Mouse (Mus musculus) CH12.LX (cell line): ENCODE measurements around the gene Nxn. TPM values are rescaled to one million over a fixed set of nuclear protein-coding genes. Genes with fewer than 3 reads are reported as not detected.

ENCODE experiments used
- DNase-seq: peaks from one replicate; pipeline ENCODE4 v3.0.0-alpha.2; 2013; ENCODE audit errors: extremely low read depth
- H3K27ac ChIP-seq: 2 replicates; pipeline ENCODE4 v1.5.1; 2012; ENCODE audit warnings: low read depth, mild to moderate bottlenecking, control low read depth, moderate library complexity; ENCODE audit not compliant: insufficient read depth
- H3K27me3 ChIP-seq: replicated peaks from 2 replicates; pipeline ENCODE3; 2012; ENCODE audit warnings: inconsistent platforms
- H3K36me3 ChIP-seq, 2 experiments: replicated peaks in 1 of 2; 2 replicates each; pipeline versions ENCODE3 to v1.6.1; 2012; ENCODE audit warnings: inconsistent platforms in 1 of 2, low read length in 1 of 2, mild to moderate bottlenecking in 1 of 2, mixed read lengths in 1 of 2, moderate library complexity in 1 of 2; ENCODE audit not compliant: control insufficient read depth in 1 of 2, insufficient read depth in 1 of 2
- H3K4me1 ChIP-seq, 2 experiments: 2 replicates each; pipeline ENCODE4 v1.6.1; 2012; ENCODE audit warnings: inconsistent platforms in 1 of 2, moderate library complexity in 1 of 2; ENCODE audit not compliant: insufficient read depth in 2 of 2, control insufficient read depth in 1 of 2
- H3K4me2 ChIP-seq: 2 replicates; pipeline ENCODE4 v1.6.1; 2012; ENCODE audit warnings: low read depth, mild to moderate bottlenecking, control low read depth; ENCODE audit not compliant: poor library complexity, insufficient read depth, severe bottlenecking
- H3K4me3 ChIP-seq, 3 experiments: fragments of 150-350 bp in 1 of 3; sonication (generic) in 1 of 3; replicated peaks in 1 of 3; 2 replicates each; pipeline versions ENCODE3 to v1.5.1; 2011 to 2012; ENCODE audit warnings: low read depth in 2 of 3, low read length in 2 of 3, mild to moderate bottlenecking in 2 of 3, moderate library complexity in 2 of 3, control low read depth in 1 of 3, improper control_type of control experiment in 1 of 3, inconsistent platforms in 1 of 3, mixed read lengths in 1 of 3; ENCODE audit not compliant: poor library complexity in 1 of 3
- H3K79me2 ChIP-seq: replicated peaks from 2 replicates; pipeline ENCODE4 v1.6.1; 2012; ENCODE audit warnings: mild to moderate bottlenecking, moderate library complexity; ENCODE audit not compliant: control insufficient read depth, poor library complexity, insufficient read depth, severe bottlenecking; ENCODE audit errors: extremely low read depth
- H3K9ac ChIP-seq: 2 replicates; pipeline ENCODE4 v1.6.1; 2012; ENCODE audit warnings: low read depth, mild to moderate bottlenecking, control low read depth, moderate library complexity; ENCODE audit not compliant: insufficient read depth
- H3K9me3 ChIP-seq: replicated peaks from 2 replicates; pipeline ENCODE3; 2012; ENCODE audit warnings: low read length, inconsistent platforms, mixed read lengths
- BHLHE40 ChIP-seq: IDR thresholded peaks from 2 replicates; pipeline ENCODE4 v1.6.1; 2011; ENCODE audit warnings: mild to moderate bottlenecking, low read depth, low read length, improper control_type of control experiment
- CHD2 ChIP-seq: IDR thresholded peaks from 2 replicates; pipeline ENCODE4 v1.6.1; 2011; ENCODE audit warnings: low read length, improper control_type of control experiment
- ELF1 ChIP-seq: IDR thresholded peaks from 2 replicates; pipeline ENCODE4 v1.6.1; 2014; ENCODE audit warnings: low read depth, mild to moderate bottlenecking, inconsistent platforms, low read length, improper control_type of control experiment
- IRF4 ChIP-seq: IDR thresholded peaks from 2 replicates; pipeline ENCODE4 v1.6.1; 2014; ENCODE audit warnings: low read depth, mild to moderate bottlenecking, inconsistent platforms, low read length, improper control_type of control experiment
- MAX ChIP-seq: IDR thresholded peaks from 2 replicates; pipeline ENCODE4 v1.6.1; 2011; ENCODE audit warnings: low read length, improper control_type of control experiment
- MXI1 ChIP-seq: IDR thresholded peaks from 2 replicates; pipeline ENCODE4 v1.6.1; 2011; ENCODE audit warnings: mild to moderate bottlenecking, low read depth, low read length, improper control_type of control experiment
- MYC ChIP-seq: IDR thresholded peaks from 2 replicates; pipeline ENCODE4 v1.6.1; 2011; ENCODE audit warnings: low read depth, mild to moderate bottlenecking, improper control_type of control experiment, low read length
- POLR2AphosphoS2 ChIP-seq: IDR thresholded peaks from 2 replicates; pipeline ENCODE4 v1.6.1; 2011; ENCODE audit warnings: low read depth, low read length, improper control_type of control experiment
- RAD21 ChIP-seq: IDR thresholded peaks from 2 replicates; pipeline ENCODE4 v1.6.1; 2011; ENCODE audit warnings: low read depth, mild to moderate bottlenecking, low read length, improper control_type of control experiment, moderate library complexity
- SIN3A ChIP-seq: IDR thresholded peaks from 2 replicates; pipeline ENCODE4 v1.6.1; 2012; ENCODE audit warnings: low read length, improper control_type of control experiment, inconsistent platforms
- USF2 ChIP-seq: conservative IDR thresholded peaks from 2 replicates; pipeline ENCODE4 v1.6.1; 2011; ENCODE audit warnings: low read depth, low read length, improper control_type of control experiment
- ZMIZ1 ChIP-seq: IDR thresholded peaks from 2 replicates; pipeline ENCODE4 v1.6.1; 2012; ENCODE audit warnings: low read depth, mild to moderate bottlenecking, inconsistent platforms, low read length, improper control_type of control experiment
- ZNF384 ChIP-seq: IDR thresholded peaks from 2 replicates; pipeline ENCODE4 v1.6.1; 2012; ENCODE audit warnings: low read depth, low read length, improper control_type of control experiment, inconsistent platforms
- dilution Hi-C: fragments of 300-500 bp; cut with MboI; formaldehyde crosslinking; loops from 2 replicates; pipeline ENCODE4 v1.14.3; 2020; ENCODE audit warnings: low sequenced_read_pairs; ENCODE audit not compliant: extremely low pct_unique_long_range_greater_than_20kb, extremely low pct_ligation_motif_present
- in situ Hi-C: fragments of 300-500 bp; cut with MboI; formaldehyde crosslinking; loops from 3 replicates; pipeline ENCODE4 v1.14.3; 2019; ENCODE audit warnings: low sequenced_read_pairs, low pct_ligation_motif_present, low pct_unique_long_range_greater_than_20kb, mixed read lengths
- polyA plus RNA-seq: library from polyadenylated mRNA; unstranded; fragments of >175 nt; gene quantifications from 2 replicates; pipeline ENCODE4 v1.2.1, GENCODE M21; 2012; ENCODE audit warnings: low read depth; ENCODE audit not compliant: insufficient read length
- total RNA-seq, 2 experiments: library from RNA; depleted of rRNA; stranded (reverse); fragments of 300-350 nt in 1 of 2; fragments of >200 nt in 1 of 2; gene quantifications; 2 replicates each; pipeline ENCODE4 v1.2.3; 2012 to 2014

Gene Nxn
- total and polyA plus RNA-seq, 3 experiments, result 15.3 to 24.8 (median 19.2) TPM

DNA sequence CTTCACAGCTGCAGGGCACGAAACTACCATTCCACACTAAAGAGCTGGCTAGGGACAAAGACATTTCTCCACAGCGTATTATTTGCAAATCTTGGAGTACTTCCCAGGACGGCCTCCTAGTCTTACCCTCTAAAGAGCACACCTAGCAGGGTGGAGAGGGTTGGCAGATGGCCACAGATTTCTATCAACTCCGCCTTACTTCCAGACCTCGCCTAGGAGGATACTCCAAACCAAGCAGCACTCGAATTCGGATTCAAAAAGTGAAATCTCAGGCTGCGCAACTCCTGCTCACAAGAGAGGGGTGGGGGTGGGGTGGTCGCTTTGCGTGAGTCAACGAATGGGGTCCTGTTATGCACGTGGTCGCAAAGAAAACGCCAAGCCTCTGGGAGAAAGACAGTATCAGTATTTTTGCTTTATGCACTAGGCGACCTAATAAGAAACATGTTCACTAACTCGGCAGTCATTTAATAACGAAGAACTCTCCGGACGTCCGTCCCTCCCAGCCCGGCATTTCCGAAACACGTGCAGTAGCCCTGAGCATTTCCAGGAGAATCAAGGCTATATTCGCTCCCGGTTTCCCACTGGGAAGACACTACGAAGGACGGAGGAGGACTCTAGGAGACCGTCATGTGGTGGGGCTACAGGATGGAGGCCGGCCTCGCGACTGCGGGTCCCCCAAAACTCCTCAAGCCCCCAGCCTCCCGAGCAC lies 182.1 kb downstream of the Nxn start:
- Histone ChIP-seq H3K36me3 (peaks cover 37 to 75% of the 10 kb centered on the region in 2 experiments), H3K4me2 (peak overlapping the region; percentile 47), H3K27ac (peak overlapping the region; percentile 9; the same call in 1 of the 2 replicates), H3K79me2 (peaks cover 20% of the 10 kb centered on the region), H3K4me3 (peak overlapping the region; percentile 74 to 97 (median 78)), H3K27me3 (no peaks in the 10 kb centered on the region), H3K9ac (peak overlapping the region; percentile 86), H3K9me3 (no peaks in the 10 kb centered on the region), H3K4me1 (peaks cover 3 to 28% of the 10 kb centered on the region in 2 experiments; a peak in 3 of 4 replicates)
- peak; percentile 61 for DNase-seq
- in situ Hi-C loops (no loop called here), dilution Hi-C loops (no loop called here)
- TF ChIP-seq ELF1 (no peak), BHLHE40 (peak; percentile 74), MYC (peak; percentile 98), CHD2 (peak; percentile 63), MAX (peak; percentile 93), ZMIZ1 (no peak; the same call in 1 of the 2 replicates), MXI1 (peak; percentile 97)

DNA sequence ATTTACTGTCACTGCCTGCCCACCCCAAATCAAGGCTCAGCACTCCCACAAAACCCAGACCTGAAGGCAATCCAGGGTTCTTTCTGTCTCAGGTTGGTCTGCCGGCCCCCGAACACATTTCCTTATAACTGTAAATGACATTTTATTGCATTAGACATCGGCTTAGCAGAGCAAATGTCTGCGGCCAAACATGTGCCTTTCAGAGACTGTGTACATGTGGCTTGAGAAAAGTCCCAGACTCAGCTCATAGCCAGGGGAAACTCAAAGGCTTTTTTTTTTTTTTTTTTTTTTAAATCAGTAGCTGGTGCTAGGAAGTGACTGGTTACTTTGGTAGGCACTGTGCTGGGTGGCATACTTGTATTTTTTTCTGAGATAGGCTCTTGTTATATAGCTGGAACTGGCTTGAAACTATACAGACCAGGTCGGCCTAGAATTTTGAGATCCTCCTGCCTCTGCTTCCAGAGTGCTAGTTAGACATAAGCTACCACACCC lies 182.8 kb downstream of the Nxn start:
- no peaks in the 10 kb centered on the region for H3K27me3 ChIP-seq
- peak; percentile 88; the same call in 1 of the 2 replicates for TF ChIP-seq MYC
- no peak for TF ChIP-seq USF2
- TF ChIP-seq SIN3A, result peak; percentile 18; the same call in 1 of the 2 replicates
- TF ChIP-seq MXI1, result peak; percentile 39
- TF ChIP-seq POLR2AphosphoS2, result 0 out of 2 replicates have a peak, but pooled peaks have one; percentile 5
- TF ChIP-seq MAX, result peak; percentile 84
- TF ChIP-seq ZNF384, result peak; percentile 88
- no peak for TF ChIP-seq RAD21
- TF ChIP-seq IRF4, result 0 out of 2 replicates have a peak, but pooled peaks have one; percentile 10
- H3K4me2 ChIP-seq, result peak overlapping the region; percentile 47
- H3K4me3 ChIP-seq, result peak overlapping the region; percentile 74 to 97 (median 78)
- in situ Hi-C loops, result no loop called here
- peaks cover 41 to 68% of the 10 kb centered on the region in 2 experiments for H3K36me3 ChIP-seq
- peak overlapping the region; percentile 86 for H3K9ac ChIP-seq
- dilution Hi-C loops, result no loop called here
- peaks cover 20% of the 10 kb centered on the region for H3K79me2 ChIP-seq
- DNase-seq, result peak; percentile 39
- peaks cover 3 to 28% of the 10 kb centered on the region in 2 experiments; a peak in 3 of 4 replicates for H3K4me1 ChIP-seq
- H3K27ac ChIP-seq, result no peak overlapping the region
- no peaks in the 10 kb centered on the region for H3K9me3 ChIP-seq
